Mouse (Mus musculus) kidney, adult 8-10 months (tissue): ENCODE measurements at regions not wholly inside any gene's neighbourhood (a gene's known extent, or its start where the extent isn't known, plus 50 kb on each side); places are given as distances from the start of the nearest gene placed in this dataset.

ENCODE experiments used
- DNase-seq, 2 experiments: peaks; one replicate each; pipeline ENCODE4 v3.0.0; 2022

DNA sequence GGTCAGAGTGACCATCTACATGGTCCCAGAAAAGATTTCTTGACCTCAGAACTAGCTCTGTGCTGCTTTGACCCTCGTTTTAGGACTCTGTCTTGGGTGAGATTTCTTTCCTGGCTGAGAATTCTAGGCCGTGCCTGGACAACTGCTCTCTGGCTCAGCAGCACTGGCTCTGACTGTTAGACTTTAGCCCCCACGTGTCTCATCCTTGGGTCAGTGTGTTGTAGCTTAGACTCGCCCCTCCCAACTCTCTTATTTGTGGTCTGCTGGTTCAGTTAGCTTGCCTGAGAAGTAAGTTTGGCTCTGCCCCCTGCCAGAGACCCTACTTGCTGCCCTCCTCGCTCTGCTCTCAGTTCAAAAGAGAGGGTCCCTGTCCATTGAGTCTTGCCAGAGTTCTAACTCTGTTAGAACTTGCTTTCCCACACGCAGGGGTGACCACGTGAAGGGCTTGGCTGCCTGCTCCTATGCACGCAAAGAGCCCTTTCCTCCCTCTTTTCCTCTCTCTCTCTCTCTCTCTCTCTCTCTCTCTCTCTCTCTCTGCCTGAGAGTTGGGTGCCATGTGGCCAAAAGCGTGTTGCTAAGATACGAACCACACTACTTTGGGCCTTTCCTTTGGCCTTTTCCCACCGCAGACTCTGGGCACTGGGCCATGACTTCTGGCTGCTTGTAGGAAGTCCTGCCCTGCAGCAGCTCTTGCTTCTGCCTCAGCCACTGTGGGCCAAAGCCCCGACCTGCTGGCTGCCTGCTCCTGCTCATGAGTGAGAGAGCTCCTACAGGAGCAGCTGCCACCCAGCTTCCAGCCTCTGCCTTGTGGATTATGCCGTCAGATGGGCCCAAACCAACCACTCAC is 344.2 kb upstream of the Amot start:
- peak; percentile 43 to 59 for DNase-seq

GRCm38 (mm10) chrX:145833106-145833505 is 328.1 kb upstream of the Amot start:
- DNase-seq, result no peak

- DNase-seq, result no peak
These were observed 308.0 kb upstream of the Amot start for GRCm38 (mm10) chrX:145812995-145813394.
